Mouse (Mus musculus): ENCODE measurements at regions not wholly inside any gene's neighbourhood (a gene's known extent, or its start where the extent isn't known, plus 50 kb on each side); places are given as distances from the start of the nearest gene placed in this dataset.

DNA sequence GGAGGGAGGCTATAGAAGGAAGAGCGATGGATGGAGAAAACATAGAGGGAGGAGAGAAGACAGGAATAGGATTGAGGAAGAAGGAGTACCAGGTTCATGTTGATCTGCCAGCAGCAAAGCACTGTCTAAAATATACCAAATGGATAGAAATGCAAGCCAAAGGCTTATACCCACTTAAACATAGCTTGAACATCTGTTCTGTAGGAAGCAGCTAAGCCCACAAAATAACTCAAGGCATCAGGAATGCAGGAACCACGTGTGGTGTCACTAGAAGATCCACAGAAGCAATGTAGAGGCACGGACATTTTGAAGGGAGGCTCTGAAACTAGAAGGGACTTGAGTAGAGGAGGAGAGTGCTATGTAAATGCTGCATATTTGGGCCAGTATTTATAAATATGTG is 78.9 kb downstream of the Smgc start:
- Histone ChIP-seq H3K27me3 (replicated peaks; ENCODE audit: control insufficient read depth, insufficient read depth, low read length) (no peaks in the 10 kb centered on the region), H3K4me3 (ENCODE audit: low read depth, low read length) (no peak overlapping the region), H3K36me3 (ENCODE audit: control insufficient read depth, insufficient read depth, low read length) (no peaks in the 10 kb centered on the region), H3K4me1 (replicated peaks; ENCODE audit: control insufficient read depth, insufficient read depth, low read length) (no peaks in the 10 kb centered on the region), H3K4me2 (no peak overlapping the region), H3K9me3 (ENCODE audit: control insufficient read depth, low read length) (no peaks in the 10 kb centered on the region), H3K27ac (ENCODE audit: low read depth, low read length) (no peak overlapping the region), H3K9ac (ENCODE audit: low read depth, low read length) (no peak overlapping the region)
- DNase-seq (ENCODE audit: low spot score), result no peak
- no peak for ATAC-seq (replicated peaks; ENCODE audit: low FRiP score)
- WGBS, result 53% methylated on average over 3 of the region's 3 CpGs

GRCm38 (mm10) chr15:91917877-91918276 is 79.8 kb downstream of the Smgc start:
- DNase-seq (ENCODE audit: low spot score) (no peak), ATAC-seq (replicated peaks; ENCODE audit: low FRiP score) (no peak)
- 66% methylated on average over 4 of the region's 4 CpGs for WGBS
- no peaks in the 10 kb centered on the region for H3K9me3 ChIP-seq (ENCODE audit: control insufficient read depth, low read length)
- H3K4me1 ChIP-seq (replicated peaks; ENCODE audit: control insufficient read depth, insufficient read depth, low read length), result no peaks in the 10 kb centered on the region
- H3K9ac ChIP-seq (ENCODE audit: low read depth, low read length), result no peak overlapping the region
- no peak overlapping the region for H3K27ac ChIP-seq (ENCODE audit: low read depth, low read length)
- H3K4me2 ChIP-seq, result no peak overlapping the region
- H3K36me3 ChIP-seq (ENCODE audit: control insufficient read depth, insufficient read depth, low read length), result no peaks in the 10 kb centered on the region
- no peaks in the 10 kb centered on the region for H3K27me3 ChIP-seq (replicated peaks; ENCODE audit: control insufficient read depth, insufficient read depth, low read length)
- no peak overlapping the region for H3K4me3 ChIP-seq (ENCODE audit: low read depth, low read length)

- DNase-seq (ENCODE audit: low spot score), result no peak
- Histone ChIP-seq H3K4me2 (no peak overlapping the region), H3K4me3 (ENCODE audit: low read depth, low read length) (no peak overlapping the region), H3K9me3 (ENCODE audit: control insufficient read depth, low read length) (no peaks in the 10 kb centered on the region), H3K9ac (ENCODE audit: low read depth, low read length) (no peak overlapping the region), H3K27me3 (replicated peaks; ENCODE audit: control insufficient read depth, insufficient read depth, low read length) (no peaks in the 10 kb centered on the region), H3K27ac (ENCODE audit: low read depth, low read length) (no peak overlapping the region), H3K4me1 (replicated peaks; ENCODE audit: control insufficient read depth, insufficient read depth, low read length) (no peaks in the 10 kb centered on the region), H3K36me3 (ENCODE audit: control insufficient read depth, insufficient read depth, low read length) (no peaks in the 10 kb centered on the region)
- no peak for ATAC-seq (replicated peaks; ENCODE audit: low FRiP score)
- WGBS, result 75% methylated on average over 4 of the region's 4 CpGs
Observed at GRCm38 (mm10) chr15:91924542-91924941, 86.5 kb downstream of the Smgc start.

DNA sequence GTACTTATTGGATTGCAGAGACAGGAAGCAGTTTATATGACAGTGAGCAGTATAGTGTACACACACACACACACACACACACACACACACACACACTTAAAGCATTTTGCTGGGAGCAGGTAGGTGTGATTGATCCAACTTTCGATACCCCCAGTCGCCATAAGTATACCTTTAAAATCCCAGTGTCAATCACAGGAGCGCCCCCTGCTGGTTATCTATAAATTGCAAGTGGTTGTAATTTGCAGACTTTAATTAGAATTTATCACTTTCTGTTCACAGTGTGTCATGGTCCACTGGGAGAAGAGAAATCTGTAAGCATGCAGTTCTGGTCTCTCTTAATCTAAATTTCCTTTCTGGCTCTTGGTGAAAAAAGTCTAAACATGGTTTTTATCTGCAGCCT is 89.4 kb downstream of the Smgc start:
- Histone ChIP-seq H3K27me3 (replicated peaks; ENCODE audit: control insufficient read depth, insufficient read depth, low read length) (no peaks in the 10 kb centered on the region), H3K4me1 (replicated peaks; ENCODE audit: control insufficient read depth, insufficient read depth, low read length) (no peaks in the 10 kb centered on the region), H3K4me2 (no peak overlapping the region), H3K9me3 (ENCODE audit: control insufficient read depth, low read length) (no peaks in the 10 kb centered on the region), H3K27ac (ENCODE audit: low read depth, low read length) (no peak overlapping the region), H3K9ac (ENCODE audit: low read depth, low read length) (no peak overlapping the region), H3K36me3 (ENCODE audit: control insufficient read depth, insufficient read depth, low read length) (no peaks in the 10 kb centered on the region), H3K4me3 (ENCODE audit: low read depth, low read length) (no peak overlapping the region)
- 16% methylated on average over 3 of the region's 3 CpGs for WGBS
- DNase-seq (ENCODE audit: low spot score) (no peak), ATAC-seq (replicated peaks; ENCODE audit: low FRiP score) (no peak)

GRCm38 (mm10) chr15:91928511-91928910 is 90.4 kb downstream of the Smgc start:
- DNase-seq (ENCODE audit: low spot score) (no peak), ATAC-seq (replicated peaks; ENCODE audit: low FRiP score) (no peak)
- WGBS, result 77% methylated on average over 7 of the region's 7 CpGs
- H3K27me3 ChIP-seq (replicated peaks; ENCODE audit: control insufficient read depth, insufficient read depth, low read length), result no peaks in the 10 kb centered on the region
- no peaks in the 10 kb centered on the region for H3K9me3 ChIP-seq (ENCODE audit: control insufficient read depth, low read length)
- H3K36me3 ChIP-seq (ENCODE audit: control insufficient read depth, insufficient read depth, low read length), result no peaks in the 10 kb centered on the region
- H3K4me3 ChIP-seq (ENCODE audit: low read depth, low read length), result no peak overlapping the region
- no peaks in the 10 kb centered on the region for H3K4me1 ChIP-seq (replicated peaks; ENCODE audit: control insufficient read depth, insufficient read depth, low read length)
- H3K4me2 ChIP-seq, result no peak overlapping the region
- H3K27ac ChIP-seq (ENCODE audit: low read depth, low read length), result no peak overlapping the region
- no peak overlapping the region for H3K9ac ChIP-seq (ENCODE audit: low read depth, low read length)

GRCm38 (mm10) chr15:91957273-91957672 is 93.7 kb upstream of the Cntn1 start:
- 70% methylated on average over 2 of the region's 2 CpGs for WGBS
- Histone ChIP-seq H3K4me1 (replicated peaks; ENCODE audit: control insufficient read depth, insufficient read depth, low read length) (no peaks in the 10 kb centered on the region), H3K4me3 (ENCODE audit: low read depth, low read length) (no peak overlapping the region), H3K27me3 (replicated peaks; ENCODE audit: control insufficient read depth, insufficient read depth, low read length) (no peaks in the 10 kb centered on the region), H3K9me3 (ENCODE audit: control insufficient read depth, low read length) (no peaks in the 10 kb centered on the region), H3K27ac (ENCODE audit: low read depth, low read length) (no peak overlapping the region), H3K4me2 (no peak overlapping the region), H3K36me3 (ENCODE audit: control insufficient read depth, insufficient read depth, low read length) (no peaks in the 10 kb centered on the region), H3K9ac (ENCODE audit: low read depth, low read length) (no peak overlapping the region)
- ATAC-seq (replicated peaks; ENCODE audit: low FRiP score), result no peak
- DNase-seq (ENCODE audit: low spot score), result no peak

DNA sequence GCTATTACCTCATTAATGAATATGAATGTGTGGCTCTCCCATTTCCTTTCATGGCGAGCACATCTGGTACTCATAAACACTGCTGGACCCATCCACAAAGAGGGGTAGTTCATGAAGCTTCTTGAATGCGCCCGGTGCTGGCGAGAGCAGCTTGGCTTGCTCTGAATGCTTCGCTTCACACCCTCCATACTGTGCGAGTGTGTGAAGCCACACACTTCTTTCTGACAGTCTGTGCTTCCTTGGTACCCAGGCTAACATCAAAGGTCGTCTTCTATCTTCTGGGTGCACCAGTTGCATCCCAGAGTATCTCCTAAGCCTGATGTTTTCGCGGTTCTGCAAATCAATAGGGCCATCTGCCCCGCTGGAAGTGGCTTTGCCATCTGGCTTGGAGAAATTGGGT is 85.8 kb upstream of the Cntn1 start:
- DNase-seq (ENCODE audit: low spot score) (no peak), ATAC-seq (replicated peaks; ENCODE audit: low FRiP score) (no peak)
- no peak overlapping the region for H3K9ac ChIP-seq (ENCODE audit: low read depth, low read length)
- no peaks in the 10 kb centered on the region for H3K4me1 ChIP-seq (replicated peaks; ENCODE audit: control insufficient read depth, insufficient read depth, low read length)
- no peaks in the 10 kb centered on the region for H3K27me3 ChIP-seq (replicated peaks; ENCODE audit: control insufficient read depth, insufficient read depth, low read length)
- no peaks in the 10 kb centered on the region for H3K36me3 ChIP-seq (ENCODE audit: control insufficient read depth, insufficient read depth, low read length)
- H3K27ac ChIP-seq (ENCODE audit: low read depth, low read length), result no peak overlapping the region
- no peak overlapping the region for H3K4me3 ChIP-seq (ENCODE audit: low read depth, low read length)
- no peaks in the 10 kb centered on the region for H3K9me3 ChIP-seq (ENCODE audit: control insufficient read depth, low read length)
- 74% methylated on average over 10 of the region's 10 CpGs for WGBS
- H3K4me2 ChIP-seq, result no peak overlapping the region

DNA sequence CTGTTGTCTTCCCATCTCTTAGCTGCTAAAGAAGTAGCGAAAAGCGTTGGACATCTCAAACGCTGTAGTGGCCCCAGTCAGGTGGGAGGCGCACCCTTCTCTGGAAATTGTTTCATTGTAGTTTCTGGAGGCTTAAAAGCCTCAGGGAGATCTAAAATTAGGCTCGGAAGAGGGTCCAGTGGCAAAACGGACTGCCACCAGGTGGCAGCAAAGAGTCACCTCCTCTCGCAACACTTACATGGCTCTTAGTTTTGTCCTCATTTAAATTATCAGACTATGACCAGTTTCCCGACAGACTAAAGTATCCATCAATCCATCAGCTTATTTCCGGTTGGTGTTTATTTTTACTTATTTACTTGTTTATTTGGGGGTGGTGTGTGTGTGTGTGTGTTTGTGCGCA is 81.6 kb upstream of the Cntn1 start:
- DNase-seq (ENCODE audit: low spot score) (peak; percentile 33), ATAC-seq (replicated peaks; ENCODE audit: low FRiP score) (0 out of 2 replicates have a peak, but pooled peaks have one; percentile 20)
- Histone ChIP-seq H3K36me3 (ENCODE audit: control insufficient read depth, insufficient read depth, low read length) (no peaks in the 10 kb centered on the region), H3K9ac (ENCODE audit: low read depth, low read length) (no peak overlapping the region), H3K4me3 (ENCODE audit: low read depth, low read length) (no peak overlapping the region), H3K27ac (ENCODE audit: low read depth, low read length) (no peak overlapping the region), H3K9me3 (ENCODE audit: control insufficient read depth, low read length) (no peaks in the 10 kb centered on the region), H3K4me1 (replicated peaks; ENCODE audit: control insufficient read depth, insufficient read depth, low read length) (no peaks in the 10 kb centered on the region), H3K27me3 (replicated peaks; ENCODE audit: control insufficient read depth, insufficient read depth, low read length) (no peaks in the 10 kb centered on the region), H3K4me2 (no peak overlapping the region)
- WGBS, result 26% methylated on average over 10 of the region's 10 CpGs

- no peaks in the 10 kb centered on the region for H3K36me3 ChIP-seq (ENCODE audit: control insufficient read depth, insufficient read depth, low read length)
- H3K27ac ChIP-seq (ENCODE audit: low read depth, low read length), result no peak overlapping the region
- no peaks in the 10 kb centered on the region for H3K9me3 ChIP-seq (ENCODE audit: control insufficient read depth, low read length)
- ATAC-seq (replicated peaks; ENCODE audit: low FRiP score) (no peak), DNase-seq (ENCODE audit: low spot score) (no peak)
- no peak overlapping the region for H3K9ac ChIP-seq (ENCODE audit: low read depth, low read length)
- WGBS, result 56% methylated on average over 3 of the region's 3 CpGs
- no peak overlapping the region for H3K4me2 ChIP-seq
- H3K27me3 ChIP-seq (replicated peaks; ENCODE audit: control insufficient read depth, insufficient read depth, low read length), result no peaks in the 10 kb centered on the region
- no peaks in the 10 kb centered on the region for H3K4me1 ChIP-seq (replicated peaks; ENCODE audit: control insufficient read depth, insufficient read depth, low read length)
- no peak overlapping the region for H3K4me3 ChIP-seq (ENCODE audit: low read depth, low read length)
Observed at GRCm38 (mm10) chr15:91971411-91971810, 79.6 kb upstream of the Cntn1 start.
